Mouse (Mus musculus): Measurements from ENCODE around the gene Ears2.
A peak's percentile ranks its signal among the peaks of the same experiment; 100 is the strongest.
"Not testable (repeated sequence)": the region's sequence is repeated elsewhere in the genome, so short reads cannot be mapped to it uniquely, and the experiment has no call there.

The Ears2 gene

DNA sequence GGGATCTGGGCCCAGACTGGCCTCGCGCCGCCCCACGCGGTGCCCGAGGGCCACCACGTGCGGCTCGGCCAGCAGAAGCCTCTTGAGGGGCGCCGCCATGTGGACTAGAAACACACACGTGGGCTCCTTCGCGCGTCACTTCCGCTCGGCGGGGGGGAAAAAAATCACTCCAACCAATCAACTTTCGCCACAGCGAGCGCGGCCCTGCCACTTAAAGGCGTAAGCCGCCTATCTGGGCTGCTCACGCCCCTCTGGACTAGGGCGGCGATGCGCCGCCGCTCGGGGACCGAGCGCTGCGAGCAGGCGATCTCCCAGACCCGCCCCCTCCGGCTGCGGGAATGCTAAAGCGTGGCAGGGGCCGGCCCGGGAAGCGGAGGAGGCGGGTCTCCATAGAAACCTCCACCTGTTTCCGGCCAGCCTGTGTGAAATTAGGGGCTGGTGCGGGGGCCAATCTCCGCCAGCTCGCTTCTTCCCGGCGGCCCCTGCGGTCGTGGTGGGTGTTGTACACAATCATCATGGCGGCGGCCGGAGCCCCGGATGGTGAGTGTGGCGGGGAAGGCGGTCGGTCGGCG lies at the start of gene Ears2, which contains the start of gene Ubfd1:
Gene Ears2 (minus strand): TSS at position 319 of the 572 bp plus-strand sequence.
Gene Ubfd1 (plus strand): TSS at position 231 of the 572 bp plus-strand sequence.
- peak; percentile 80 for DNase-seq (ENCODE audit: low read depth, low spot score)

DNA sequence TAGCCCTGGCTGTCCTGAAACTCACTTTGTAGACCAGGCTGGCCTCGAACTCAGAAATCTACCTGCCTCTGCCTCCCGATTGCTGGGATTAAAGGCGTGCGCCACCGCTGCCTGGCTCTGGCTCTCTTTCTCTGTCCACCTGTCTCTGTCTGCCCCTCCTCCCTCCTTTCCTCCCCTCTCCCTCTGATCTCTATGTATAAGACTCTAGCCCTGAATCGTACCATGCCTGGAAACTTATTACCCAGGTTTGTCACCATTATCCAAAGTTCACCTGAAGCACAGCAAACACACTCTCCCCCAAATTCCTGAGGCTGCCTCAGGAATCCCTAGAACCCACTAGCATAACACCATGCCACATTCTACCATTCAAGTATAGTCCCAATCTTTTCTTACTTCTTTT lies 41.1 kb upstream of the Ears2 start:
- no peak for DNase-seq (ENCODE audit: low read depth, low spot score)

DNA sequence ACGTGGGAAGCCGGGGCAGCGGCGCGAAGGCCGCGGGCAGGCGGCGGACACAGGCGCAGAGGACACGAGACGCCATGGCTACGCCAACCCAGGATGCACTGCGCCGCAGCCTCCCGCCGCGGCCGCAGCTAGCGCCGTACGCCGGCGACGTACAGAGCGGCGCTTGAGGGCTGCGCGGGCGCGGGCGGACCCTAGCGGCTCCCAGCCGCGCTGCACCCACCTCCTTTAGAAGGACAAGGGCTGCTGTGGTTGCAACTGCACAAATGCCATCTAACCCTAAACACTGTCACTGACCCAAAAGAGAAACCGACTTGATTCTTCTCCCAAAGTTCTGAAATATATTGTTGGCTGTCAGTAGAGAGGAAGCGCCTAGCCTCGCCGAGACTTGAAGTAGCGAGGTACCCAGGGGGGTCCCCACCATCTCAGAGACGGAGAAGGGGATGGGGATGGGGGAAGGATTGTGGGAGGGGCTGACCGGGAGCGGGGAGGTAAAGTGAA lies 34.7 kb upstream of the Ears2 start, which contains the start of gene Ndufab1:
Gene Ndufab1 (minus strand): TSS at position 140 of the 498 bp plus-strand sequence.
- peak; percentile 81 for DNase-seq (ENCODE audit: low read depth, low spot score)

DNA sequence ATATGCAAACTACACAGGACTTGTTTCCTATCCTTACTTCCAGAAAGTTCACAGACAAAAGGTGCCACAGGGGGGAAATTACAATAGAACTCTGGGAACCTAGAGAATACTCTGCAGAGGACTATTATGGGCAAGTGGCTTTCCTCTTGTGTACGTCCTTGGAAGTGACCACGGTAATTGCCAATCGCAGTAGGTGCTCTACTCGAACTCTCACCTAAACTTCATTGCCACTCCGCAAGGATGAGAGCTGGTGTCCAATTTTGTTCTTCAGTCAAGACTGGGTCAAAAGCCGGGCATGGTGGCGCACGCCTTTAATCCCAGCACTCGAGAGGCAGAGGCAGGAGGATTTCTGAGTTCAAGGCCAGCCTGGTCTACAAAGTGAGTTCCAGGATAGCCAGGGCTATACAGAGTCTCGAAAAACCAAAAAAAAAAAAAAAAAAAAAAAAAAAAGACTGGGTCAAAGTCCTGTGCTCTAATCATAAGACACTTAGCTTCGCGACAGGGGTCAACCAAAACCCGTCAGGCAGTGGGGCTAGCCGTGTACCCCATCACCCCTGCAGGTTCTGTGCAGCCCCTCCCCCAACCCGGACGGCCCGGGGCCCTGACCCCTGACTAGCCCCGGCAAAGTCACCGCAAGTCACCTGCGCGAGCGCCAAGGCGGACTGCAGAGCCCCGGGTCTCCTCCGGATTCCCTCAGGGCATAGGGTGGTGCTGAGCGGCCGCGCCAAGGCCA lies 34.1 kb upstream of the Ears2 start:
- not testable (repeated sequence) for DNase-seq (ENCODE audit: low read depth, low spot score)

- DNase-seq (ENCODE audit: low read depth, low spot score): peak; percentile 64
Measured at GRCm38 (mm10) chr7:122099222-122099621, 32.2 kb upstream of the Ears2 start.

- no peak for DNase-seq (ENCODE audit: low read depth, low spot score)
Measured at GRCm38 (mm10) chr7:122098009-122098408, 30.9 kb upstream of the Ears2 start.

- DNase-seq (ENCODE audit: low read depth, low spot score): no peak
Measured at GRCm38 (mm10) chr7:122094564-122095330, 27.7 kb upstream of the Ears2 start.

DNA sequence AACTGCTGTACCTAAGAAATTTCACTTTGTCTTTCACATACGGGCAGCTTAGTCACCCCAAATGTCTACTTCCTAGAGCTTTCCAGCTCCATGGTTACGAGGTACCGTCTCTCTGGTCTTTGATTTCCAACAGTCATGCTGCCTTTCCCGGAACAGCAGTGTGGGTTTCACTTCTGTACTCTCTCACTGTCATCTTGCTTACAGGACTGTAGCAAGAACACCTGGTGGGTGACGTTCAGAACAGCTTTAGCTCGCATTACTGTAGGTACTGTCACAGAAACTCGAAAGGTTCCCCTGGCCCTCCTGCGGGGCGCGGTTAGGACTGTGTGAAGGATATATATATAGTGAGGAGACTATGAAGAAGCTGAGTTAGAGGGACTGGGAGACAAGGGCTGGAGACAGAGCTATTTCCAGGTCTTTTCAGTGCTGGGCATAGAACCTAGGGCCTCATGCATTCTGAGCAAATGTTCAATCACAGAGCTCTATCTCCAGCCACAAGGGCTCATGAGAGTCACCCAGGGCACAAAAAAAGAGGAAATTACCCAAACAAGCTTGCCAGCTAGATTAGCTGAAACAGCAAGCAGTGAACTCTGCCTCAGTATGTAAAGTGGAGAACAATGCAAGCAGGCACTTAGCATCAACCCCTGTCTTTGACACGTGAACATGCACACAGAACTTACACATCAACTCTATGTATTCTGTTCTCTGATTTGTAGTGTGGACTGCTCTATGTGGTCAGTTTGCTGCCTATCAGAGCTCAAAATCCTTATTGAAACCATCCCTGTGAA lies 20.3 kb upstream of the Ears2 start:
- DNase-seq (ENCODE audit: low read depth, low spot score): no peak

DNA sequence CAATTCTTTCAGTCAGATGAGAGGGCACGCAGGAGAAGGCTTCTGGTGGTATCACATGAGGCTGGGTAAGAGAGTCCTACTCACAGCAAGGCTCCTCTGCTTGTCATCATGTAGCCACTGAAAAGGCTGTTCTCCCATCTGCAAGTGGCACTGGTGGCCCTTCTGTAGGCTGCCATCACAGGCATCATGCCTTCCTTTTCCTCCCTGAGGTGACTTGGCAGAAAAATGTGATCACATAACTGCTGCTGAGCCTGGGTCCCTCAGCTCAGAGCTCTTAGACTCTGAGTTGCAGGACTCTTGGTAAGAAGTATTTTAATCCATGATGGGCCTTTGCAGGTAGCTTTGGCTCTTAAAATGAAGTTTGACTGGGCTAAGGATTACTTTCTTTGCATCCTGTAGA lies 14.0 kb upstream of the Ears2 start:
- DNase-seq (ENCODE audit: low read depth, low spot score): no peak

- no peak for DNase-seq (ENCODE audit: low read depth, low spot score)
Measured at GRCm38 (mm10) chr7:122079798-122080554, 12.9 kb upstream of the Ears2 start.

DNA sequence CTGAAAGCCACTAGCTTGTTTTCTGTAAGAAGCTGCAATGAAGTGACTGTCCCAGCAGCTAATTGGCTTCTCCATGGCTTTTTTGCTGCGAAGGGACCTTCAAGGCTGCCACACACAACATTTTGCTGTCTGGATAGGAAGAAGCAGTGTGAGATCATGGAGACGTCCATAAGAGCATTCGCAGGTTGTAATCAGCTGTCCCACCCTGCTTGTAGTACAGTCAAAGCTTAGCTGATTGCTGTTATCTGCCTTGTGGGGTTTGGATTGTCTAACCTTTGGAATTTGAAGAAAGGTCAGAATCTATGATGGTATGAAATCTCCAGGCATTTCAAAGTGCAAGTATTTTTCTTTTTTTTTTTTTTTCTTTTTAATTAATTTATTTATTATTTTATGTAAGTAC lies 7.3 kb upstream of the Ears2 start:
- no peak for DNase-seq (ENCODE audit: low read depth, low spot score)

GRCm38 (mm10) chr7:122067517-122068381 lies 686 bp upstream of the Ears2 start:
- DNase-seq (ENCODE audit: low read depth, low spot score): no peak

DNA sequence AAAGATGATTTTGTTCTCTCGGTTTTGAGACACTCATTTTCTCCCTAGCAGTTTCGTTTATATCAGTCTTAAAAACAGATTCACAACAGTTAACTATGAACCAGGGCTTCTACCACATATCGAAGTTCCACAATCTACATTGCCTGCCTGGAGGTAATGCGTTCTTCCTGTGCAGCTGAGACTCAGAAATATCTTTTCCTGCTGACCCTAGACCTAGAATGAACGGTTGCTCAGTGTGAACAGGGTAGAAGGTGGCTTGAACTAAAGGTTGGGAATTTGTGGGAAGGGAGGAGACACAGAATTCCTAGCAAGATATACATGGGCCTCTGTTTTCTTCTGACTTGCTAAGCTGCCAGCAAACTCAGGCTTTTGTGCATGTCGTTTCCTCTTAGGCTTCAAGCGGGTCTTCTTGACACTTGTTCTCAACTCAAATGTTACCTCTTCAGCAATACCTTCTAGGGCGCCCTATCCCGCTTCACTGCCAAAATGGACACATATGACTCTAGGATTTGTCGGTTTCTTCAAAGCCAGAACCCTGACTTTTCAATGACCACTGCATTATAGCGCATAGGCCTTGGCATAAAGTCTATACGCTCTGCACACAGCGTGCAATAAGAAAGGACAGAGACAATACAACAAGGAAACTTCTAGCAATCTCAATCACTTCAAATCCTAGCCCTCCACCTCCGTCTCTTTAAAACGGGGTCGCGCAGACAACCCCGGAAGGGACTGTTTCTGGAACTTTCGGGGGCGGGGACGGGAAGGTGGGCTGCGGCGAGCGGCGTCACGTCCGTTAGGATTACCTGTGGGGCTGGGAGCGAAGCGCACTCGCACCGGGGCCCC lies 740 bp downstream of the Ears2 start:
- DNase-seq (ENCODE audit: low read depth, low spot score): no peak

DNA sequence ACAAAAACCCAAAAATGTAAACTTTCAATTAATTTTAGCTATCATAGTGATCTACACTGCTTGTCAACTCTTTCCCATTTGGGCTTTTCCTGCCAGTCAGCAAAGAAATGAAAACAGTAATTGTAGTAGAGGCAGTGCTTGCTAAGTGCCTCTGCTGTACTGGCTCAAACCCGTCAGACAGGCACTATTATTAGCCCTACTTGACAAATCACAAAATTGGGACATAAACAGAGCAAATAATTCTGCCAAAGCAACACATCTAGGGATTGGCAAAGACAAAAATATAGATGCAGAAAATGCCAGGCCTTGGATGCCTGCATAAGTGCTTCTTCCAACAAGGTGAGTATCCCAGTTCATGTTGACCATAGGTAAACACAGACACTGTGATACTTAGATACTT lies 1.4 kb downstream of the Ears2 start:
- DNase-seq (ENCODE audit: low read depth, low spot score): no peak

GRCm38 (mm10) chr7:122056633-122057032 lies 10.4 kb downstream of the Ears2 start:
- DNase-seq (ENCODE audit: low read depth, low spot score): no peak

DNA sequence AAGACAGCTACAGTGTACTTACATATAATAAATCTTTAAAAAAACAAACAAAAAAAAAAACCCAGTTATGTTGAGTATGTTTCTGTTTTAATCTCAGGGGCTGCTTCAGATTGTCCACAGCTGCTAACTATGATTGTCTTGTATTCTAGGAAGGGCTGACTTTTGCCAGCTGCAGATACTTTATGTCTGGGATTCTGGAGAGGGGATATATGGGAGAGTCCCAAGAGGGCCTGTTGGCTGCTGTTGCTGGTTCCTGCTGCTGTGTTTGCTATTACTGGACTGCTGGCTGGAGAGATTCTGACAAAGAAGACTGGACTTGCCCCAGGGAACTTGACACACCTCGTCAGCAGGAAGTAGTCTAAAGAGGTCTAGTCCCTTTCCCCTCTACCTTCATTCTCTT lies 16.2 kb downstream of the Ears2 start:
- DNase-seq (ENCODE audit: low read depth, low spot score): no peak

- DNase-seq (ENCODE audit: low read depth, low spot score): no peak
Measured at GRCm38 (mm10) chr7:122048191-122048590, 18.9 kb downstream of the Ears2 start.

GRCm38 (mm10) chr7:122046813-122047212 lies 20.2 kb downstream of the Ears2 start:
- DNase-seq (ENCODE audit: low read depth, low spot score): no peak

DNA sequence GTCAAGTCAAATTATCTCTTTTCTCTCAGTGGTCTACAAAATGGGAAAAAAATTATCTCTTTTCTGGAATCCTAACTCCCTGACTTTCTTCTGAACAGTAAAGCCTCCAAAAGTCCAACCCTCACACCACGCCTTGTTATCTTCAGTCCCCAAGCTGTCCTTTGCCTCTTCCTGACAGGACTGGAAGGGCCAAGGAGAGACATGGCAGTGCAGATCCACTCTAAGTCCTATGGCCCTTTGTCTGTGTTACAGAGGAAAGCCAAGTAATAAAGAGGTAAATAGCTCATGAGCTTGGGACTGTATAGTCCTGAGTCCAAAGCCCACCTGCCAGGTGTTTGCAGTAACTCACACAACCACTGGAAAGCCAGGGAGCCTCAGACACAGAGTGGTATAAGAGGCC lies 21.4 kb downstream of the Ears2 start:
- no peak for DNase-seq (ENCODE audit: low read depth, low spot score)
